In the genomic region with DNA sequence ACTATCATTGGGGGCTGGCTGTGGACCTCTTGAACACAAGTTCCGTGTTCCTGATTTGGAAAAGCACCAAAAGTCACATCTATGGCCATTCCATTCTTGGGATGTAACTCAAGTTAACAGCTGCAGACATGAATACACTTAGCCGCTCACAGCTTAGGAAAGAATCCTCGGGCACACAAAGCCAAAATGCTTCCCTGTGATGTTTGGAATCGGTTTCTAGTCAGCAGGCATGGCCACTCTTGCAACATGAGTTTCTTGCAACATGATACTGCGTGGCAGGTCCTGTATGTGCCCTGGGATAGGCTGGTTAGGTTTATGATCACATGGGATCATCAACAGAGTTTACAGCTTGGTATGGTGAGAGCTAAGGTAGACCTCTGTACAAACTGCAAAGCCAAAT, we compare ENCODE assay signal across 12 mouse cellular contexts.
DNase-seq lines count a peak whose midpoint lies in the region; ATAC-seq lines count a peak whose summit lies in the region.
"Had no signal": no experiment of that assay in that cellular context is flagged by ENCODE, and none has a peak within 500 bp of the region (broad histone marks: within the 10 kb centered on the region; RNA-seq: fewer than 3 reads in every experiment).

No protein-coding gene starts in this region.

- H3K4me2 ChIP-seq in kidney, embryonic 16.5 days (replicated peaks; ENCODE audit: low read depth, low read length), result no peak overlapping the region
- H3K4me2 ChIP-seq in limb, embryonic 13.5 days (replicated peaks), result no peak overlapping the region
- H3K4me2 ChIP-seq: hindbrain, embryonic 12.5 days had no signal

- H3K4me1 ChIP-seq in kidney, embryonic 16.5 days (ENCODE audit: insufficient read depth, low read length), result peaks cover 13% of the 10 kb centered on the region
- H3K4me1 ChIP-seq in limb, embryonic 13.5 days, result peaks cover 33% of the 10 kb centered on the region
- H3K4me1 ChIP-seq: hindbrain, embryonic 12.5 days had no signal

- H3K9me3 ChIP-seq in kidney, embryonic 16.5 days (ENCODE audit: low read length), result no peaks in the 10 kb centered on the region
- no peaks in the 10 kb centered on the region for H3K9me3 ChIP-seq in limb, embryonic 13.5 days
- H3K9me3 ChIP-seq: hindbrain, embryonic 12.5 days had no signal

- DNase-seq in adrenal gland, postnatal 14 days, result peak; percentile 22
- no peak for DNase-seq in adrenal gland, postnatal 4 days (ENCODE audit: low spot score in 2 of 2)
- no peak for DNase-seq in kidney, adult 11 months
- DNase-seq in skeletal muscle tissue, adult 2 months (ENCODE audit: low read depth, low spot score), result peak; percentile 88
- no peak for DNase-seq in Muller cell, postnatal 12 days (ENCODE audit: inconsistent ontology term)
- DNase-seq in yolk sac, embryonic 10.5 days (ENCODE audit: low spot score), result no peak
- DNase-seq: retina, postnatal 1 day had no signal

- ATAC-seq in kidney, embryonic 16.5 days (ENCODE audit: low FRiP score, low TSS enrichment), result peak; percentile 57; the same call in 1 of the 2 replicates
- peak; percentile 80 for ATAC-seq in limb, embryonic 13.5 days (ENCODE audit: low FRiP score, low read depth)
- ATAC-seq: activated CD4-positive, CD25-positive, alpha-beta regulatory T cell, adult 4 months had no signal

- no peak overlapping the region for H3K27ac ChIP-seq in kidney, embryonic 16.5 days (ENCODE audit: low read length)
- H3K27ac ChIP-seq in limb, embryonic 13.5 days, result no peak overlapping the region
- H3K27ac ChIP-seq: hindbrain, embryonic 12.5 days; kidney, postnatal 0 days had no signal

- H3K4me3 ChIP-seq in kidney, embryonic 16.5 days (ENCODE audit: low read length), result no peak overlapping the region
- H3K4me3 ChIP-seq in limb, embryonic 13.5 days, result no peak overlapping the region
- H3K4me3 ChIP-seq: hindbrain, embryonic 12.5 days had no signal

- H3K27me3 ChIP-seq in kidney, embryonic 16.5 days (ENCODE audit: insufficient read depth, low read length), result no peaks in the 10 kb centered on the region
- H3K27me3 ChIP-seq in limb, embryonic 13.5 days, result no peaks in the 10 kb centered on the region
- H3K27me3 ChIP-seq: hindbrain, embryonic 12.5 days had no signal

- no peaks in the 10 kb centered on the region for H3K36me3 ChIP-seq in kidney, embryonic 16.5 days (ENCODE audit: insufficient read depth, low read length)
- H3K36me3 ChIP-seq in limb, embryonic 13.5 days, result no peaks in the 10 kb centered on the region
- H3K36me3 ChIP-seq: hindbrain, embryonic 12.5 days had no signal

- no peak overlapping the region for H3K9ac ChIP-seq in kidney, embryonic 16.5 days (replicated peaks; ENCODE audit: low read length)
- H3K9ac ChIP-seq in limb, embryonic 13.5 days, result no peak overlapping the region
- H3K9ac ChIP-seq: hindbrain, embryonic 12.5 days had no signal

- 60% methylated on average over 5 of the region's 5 CpGs for WGBS in kidney, embryonic 16.5 days
- WGBS in limb, embryonic 13.5 days, result 54% methylated on average over 5 of the region's 5 CpGs

Comparison
In these comparisons a context has a peak if more than half of its experiments do, and no peak if none do; other contexts are left out.
1. DNase-seq: peak in adrenal gland, postnatal 14 days (single experiment) and skeletal muscle tissue, adult 2 months (single experiment); none in adrenal gland, postnatal 4 days (0 of 2), kidney, adult 11 months (single experiment), Muller cell, postnatal 12 days (single experiment) and yolk sac, embryonic 10.5 days (single experiment).